Mouse (Mus musculus) splenic B cell, adult 2 months (primary cell): ENCODE data around the gene Krt25.

ENCODE experiments used
- DNase-seq: peaks from one replicate; pipeline ENCODE4 v3.0.0-alpha.2; 2011; ENCODE audit warnings: low read depth, low spot score
- H3K27me3 ChIP-seq: 2 replicates; pipeline ENCODE4 v1.6.1; 2012; ENCODE audit warnings: mild to moderate bottlenecking, low read length, moderate library complexity, mixed read lengths; ENCODE audit not compliant: control insufficient read depth, poor library complexity, insufficient read depth, severe bottlenecking
- H3K36me3 ChIP-seq: 2 replicates; pipeline ENCODE4 v1.6.1; 2012; ENCODE audit warnings: mild to moderate bottlenecking, low read length, moderate library complexity, mixed read lengths; ENCODE audit not compliant: control insufficient read depth, poor library complexity, insufficient read depth, severe bottlenecking

The Krt25 gene

DNA sequence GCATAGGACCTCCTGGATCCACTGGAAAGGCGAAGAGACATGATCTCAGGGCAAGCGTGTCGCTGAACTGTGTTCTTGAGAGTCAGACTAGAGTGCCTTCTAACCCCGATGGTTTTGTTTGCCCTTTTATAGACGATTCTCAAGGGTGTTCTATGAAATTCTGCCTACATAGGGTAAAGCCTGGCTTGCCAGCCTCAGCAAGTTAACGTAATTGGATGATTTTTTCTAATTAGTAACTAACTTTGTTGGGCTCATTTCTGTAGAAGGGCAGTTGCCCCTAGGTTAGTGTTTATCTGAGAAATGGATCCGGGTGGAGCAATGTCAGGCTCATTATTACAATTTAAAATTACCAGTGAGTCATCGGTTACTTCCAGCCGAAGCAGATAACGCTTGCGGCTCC lies at the start of gene Krt25:
Gene Krt25, minus strand, starts transcription at position 101 of the 400 bp plus-strand sequence.
- Histone ChIP-seq H3K27me3 (no peaks in the 10 kb centered on the region; the same call in none of the 2 replicates), H3K36me3 (no peaks in the 10 kb centered on the region)
- DNase-seq: no peak

DNA sequence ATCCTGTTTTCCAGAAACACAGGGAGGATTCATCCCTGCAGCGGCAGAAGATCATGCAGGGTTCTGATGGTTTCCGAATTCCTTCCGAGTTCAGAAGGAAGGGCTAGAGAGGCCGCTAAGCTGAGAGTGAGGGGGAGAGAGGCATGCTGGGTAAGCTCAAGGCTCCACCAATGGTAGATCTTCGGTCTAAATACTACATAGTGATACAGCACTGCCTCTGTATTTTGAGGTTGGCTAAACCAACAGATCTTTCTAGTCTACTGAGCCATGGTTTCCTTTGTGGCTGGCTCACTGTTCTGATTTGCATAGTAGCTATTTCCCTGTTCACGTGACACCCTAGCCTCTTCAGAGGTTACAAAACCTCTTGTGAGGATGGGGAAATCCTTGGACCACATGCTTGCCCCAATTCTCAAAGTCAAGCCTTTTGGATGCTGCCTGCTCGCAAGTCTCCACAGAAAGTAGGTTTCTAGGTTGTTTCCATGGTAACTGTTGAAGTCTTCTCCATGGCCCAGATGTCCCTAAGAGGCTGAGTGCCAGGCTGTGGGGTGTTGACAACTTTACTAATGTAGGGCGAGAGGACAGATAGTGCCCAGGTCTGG lies 47.2 kb upstream of the Krt25 start:
- DNase-seq: peak; percentile 64
- no peaks in the 10 kb centered on the region for H3K36me3 ChIP-seq
- H3K27me3 ChIP-seq: no peaks in the 10 kb centered on the region

DNA sequence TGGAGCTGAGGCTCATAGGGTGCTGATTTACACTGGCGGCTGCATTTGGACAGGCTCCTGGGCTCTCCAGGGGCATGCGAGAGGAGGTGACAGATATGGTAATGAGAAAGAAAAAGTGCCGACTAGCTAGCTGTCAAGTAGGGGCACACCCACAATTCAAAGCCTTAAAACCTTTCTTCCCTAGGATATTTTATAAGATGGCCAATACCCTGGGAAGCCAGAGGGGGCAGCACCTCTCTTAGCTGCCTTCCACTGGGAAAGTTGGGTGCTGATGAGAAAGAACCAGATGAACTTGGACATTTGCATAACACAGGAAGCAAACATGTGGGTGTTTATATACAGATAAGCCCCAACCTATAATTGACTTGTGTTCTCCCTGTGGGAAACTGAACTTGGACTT lies 46.5 kb upstream of the Krt25 start:
- Histone ChIP-seq H3K36me3 (no peaks in the 10 kb centered on the region), H3K27me3 (no peaks in the 10 kb centered on the region)
- no peak for DNase-seq

DNA sequence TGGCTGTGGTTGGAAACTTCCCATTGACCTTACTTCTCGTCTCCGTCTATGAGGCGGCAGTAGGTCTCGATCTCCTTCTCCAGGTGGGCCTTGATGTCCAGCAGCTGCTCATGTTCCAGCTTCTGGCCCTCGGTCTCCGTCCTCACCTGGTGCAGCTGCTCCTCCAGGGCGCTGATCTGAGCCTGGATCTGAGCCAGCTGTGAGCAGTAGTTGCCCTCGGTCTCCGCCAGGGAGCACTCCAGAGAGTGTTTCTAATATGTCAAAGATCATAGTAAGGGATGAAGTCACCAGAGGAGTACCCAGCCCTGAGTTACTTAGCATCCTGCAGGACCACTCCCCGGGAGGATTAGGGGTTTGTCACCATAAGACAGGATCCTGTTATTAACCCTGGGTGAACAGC lies 44.0 kb upstream of the Krt25 start:
- DNase-seq: no peak
- Histone ChIP-seq H3K27me3 (no peaks in the 10 kb centered on the region), H3K36me3 (no peaks in the 10 kb centered on the region)

DNA sequence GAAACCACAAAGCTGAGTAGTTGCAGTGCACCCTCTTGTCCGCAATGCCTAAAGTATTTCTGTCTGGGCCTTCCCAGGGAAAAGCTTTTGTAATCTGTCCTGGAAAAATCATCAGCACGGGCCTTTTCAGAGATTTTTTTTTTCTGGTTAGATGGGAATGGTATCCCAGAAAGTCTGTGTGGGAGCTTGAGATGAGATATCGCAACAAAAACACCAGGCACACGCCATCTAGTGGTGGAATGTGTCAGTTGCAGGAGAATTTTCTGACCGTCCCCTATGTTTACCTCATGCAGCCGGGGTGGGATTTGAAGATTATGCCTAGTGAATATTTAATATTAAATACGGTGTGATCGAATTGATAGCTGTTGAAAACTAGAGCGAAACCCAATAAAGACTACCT lies 41.7 kb upstream of the Krt25 start:
- Histone ChIP-seq H3K27me3 (no peaks in the 10 kb centered on the region), H3K36me3 (no peaks in the 10 kb centered on the region)
- peak; percentile 53 for DNase-seq

DNA sequence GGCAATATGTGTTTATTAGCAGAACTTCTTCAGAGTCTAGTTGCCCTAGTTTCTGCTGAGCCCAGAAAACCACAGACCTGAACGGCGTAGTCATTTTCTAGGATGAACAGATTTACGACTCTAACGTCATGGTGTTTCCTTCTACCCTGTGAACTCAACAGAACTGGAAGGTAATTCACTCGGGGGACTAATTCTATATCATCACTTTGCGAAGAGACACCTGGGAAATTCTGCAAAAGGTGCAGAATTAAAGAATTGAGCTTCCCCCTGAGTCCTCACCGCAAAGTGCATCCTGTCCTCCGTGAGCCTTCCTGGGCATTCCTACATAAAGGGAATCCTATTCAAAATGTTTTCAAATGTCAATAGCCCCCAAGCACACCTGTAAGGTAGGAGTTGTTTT lies 38.7 kb upstream of the Krt25 start:
- H3K27me3 ChIP-seq: no peaks in the 10 kb centered on the region
- no peak for DNase-seq
- H3K36me3 ChIP-seq: no peaks in the 10 kb centered on the region

DNA sequence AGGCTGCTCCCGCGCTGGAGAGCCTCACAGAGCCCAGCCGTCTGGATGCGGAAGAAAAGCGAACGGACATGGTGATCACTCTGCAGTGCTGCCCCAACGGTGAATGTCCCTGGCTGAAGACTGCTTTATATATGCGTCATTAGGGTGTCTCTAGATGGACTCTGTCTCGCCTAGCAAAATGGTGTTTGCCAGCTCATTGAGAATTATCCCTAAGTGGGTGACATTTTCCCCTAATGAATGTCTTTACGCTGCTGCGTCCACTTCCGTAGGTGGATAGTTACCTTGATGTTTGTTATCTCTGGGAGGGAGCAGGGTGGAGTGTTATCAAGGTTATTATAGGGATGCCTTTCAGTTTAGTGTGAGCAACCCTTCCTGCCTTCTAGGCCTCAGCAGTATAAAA lies 28.3 kb upstream of the Krt25 start, which contains the start of gene Krt27:
Gene Krt27, minus strand, starts transcription at position 101 of the 400 bp plus-strand sequence.
- no peak for DNase-seq
- Histone ChIP-seq H3K27me3 (no peaks in the 10 kb centered on the region), H3K36me3 (no peaks in the 10 kb centered on the region)

DNA sequence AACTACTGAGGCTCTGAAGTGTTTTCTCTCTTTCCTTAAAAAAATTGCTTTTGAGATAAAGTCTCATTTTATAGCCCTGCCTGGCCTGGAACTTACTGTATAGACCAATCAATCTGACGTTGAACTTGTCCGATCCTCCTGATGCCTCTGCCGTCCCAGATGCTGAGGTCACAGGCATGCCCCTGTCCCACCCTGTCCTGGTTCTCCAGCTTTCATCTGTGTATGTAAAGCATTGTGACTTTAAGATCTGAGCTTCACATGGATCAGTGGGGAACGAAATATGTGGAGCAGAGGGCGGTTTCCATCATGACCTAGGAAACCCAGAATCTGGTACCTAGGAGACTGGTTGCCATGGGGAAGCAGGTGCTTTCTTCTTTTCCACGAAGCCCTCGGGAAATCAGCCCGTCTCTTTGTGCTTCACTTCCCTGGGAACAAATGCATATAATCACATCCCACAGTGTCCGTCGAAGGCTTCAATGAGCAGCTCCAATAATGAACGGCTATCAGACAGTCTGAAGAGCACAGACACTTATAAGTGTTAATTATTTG lies 16.6 kb upstream of the Krt25 start:
- DNase-seq: no peak
- Histone ChIP-seq H3K27me3 (no peaks in the 10 kb centered on the region), H3K36me3 (no peaks in the 10 kb centered on the region)

DNA sequence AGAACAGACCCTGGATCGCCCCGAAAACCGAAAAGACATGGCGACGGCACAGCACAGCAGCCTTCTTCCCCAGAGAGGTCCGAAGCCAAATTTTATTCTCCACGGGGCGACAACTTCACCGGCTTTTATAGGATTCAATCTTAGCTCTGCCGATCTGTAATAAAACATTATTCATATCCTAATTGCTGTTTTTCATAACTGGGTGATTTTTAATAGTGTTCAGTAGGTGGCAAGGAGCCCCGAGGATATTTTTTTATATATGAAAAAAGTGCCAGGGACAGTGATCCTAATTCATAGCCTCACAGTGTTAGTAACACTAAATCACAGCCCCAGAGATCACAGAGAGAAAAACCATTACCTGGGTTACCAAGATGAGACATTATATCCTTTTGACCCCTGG lies 15.1 kb upstream of the Krt25 start, which contains the start of gene Krt26:
Gene Krt26, minus strand, starts transcription at position 101 of the 400 bp plus-strand sequence.
- DNase-seq: no peak
- no peaks in the 10 kb centered on the region for H3K27me3 ChIP-seq
- H3K36me3 ChIP-seq: no peaks in the 10 kb centered on the region

DNA sequence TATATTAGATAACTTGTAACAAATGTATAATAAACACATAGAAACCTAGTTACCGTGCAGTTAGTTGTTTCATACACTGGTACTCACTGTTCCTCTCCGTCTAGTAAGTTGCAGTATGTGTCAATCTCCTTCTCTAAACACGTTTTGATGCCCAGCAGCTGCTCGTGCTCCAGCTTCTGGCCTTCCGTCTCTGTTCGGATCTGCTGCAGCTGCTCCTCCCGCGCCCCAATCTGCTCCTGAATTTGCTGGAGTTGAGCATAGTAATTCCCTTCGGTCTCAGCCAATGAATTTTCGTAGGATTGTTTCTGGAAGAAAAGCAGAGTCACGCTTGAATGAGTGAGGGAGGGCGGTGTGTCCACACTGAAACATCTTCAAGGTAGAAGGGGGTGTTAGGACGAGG lies 10.7 kb upstream of the Krt25 start:
- Histone ChIP-seq H3K36me3 (no peaks in the 10 kb centered on the region), H3K27me3 (no peaks in the 10 kb centered on the region)
- DNase-seq: no peak

DNA sequence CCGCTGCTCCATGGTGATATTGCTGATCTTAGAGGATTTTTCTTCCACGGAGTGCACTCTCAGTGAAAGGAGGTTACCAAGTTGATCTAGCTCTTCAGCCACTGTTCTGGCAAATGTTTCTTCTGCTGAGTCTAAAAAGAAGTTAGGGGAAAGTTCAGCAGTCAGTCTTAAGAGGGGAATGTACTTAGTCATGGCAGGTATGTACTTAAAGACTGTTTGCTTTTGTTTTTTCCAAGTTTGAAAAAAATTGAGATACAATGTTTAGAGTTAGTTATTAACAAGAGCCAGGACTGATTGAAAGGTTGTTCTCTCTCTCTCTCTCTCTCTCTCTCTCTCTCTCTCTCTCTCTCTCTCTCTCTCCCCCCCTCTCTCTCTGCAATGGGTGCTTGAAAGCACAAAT lies 6.9 kb upstream of the Krt25 start:
- Histone ChIP-seq H3K36me3 (no peaks in the 10 kb centered on the region), H3K27me3 (no peaks in the 10 kb centered on the region)
- DNase-seq: no peak

DNA sequence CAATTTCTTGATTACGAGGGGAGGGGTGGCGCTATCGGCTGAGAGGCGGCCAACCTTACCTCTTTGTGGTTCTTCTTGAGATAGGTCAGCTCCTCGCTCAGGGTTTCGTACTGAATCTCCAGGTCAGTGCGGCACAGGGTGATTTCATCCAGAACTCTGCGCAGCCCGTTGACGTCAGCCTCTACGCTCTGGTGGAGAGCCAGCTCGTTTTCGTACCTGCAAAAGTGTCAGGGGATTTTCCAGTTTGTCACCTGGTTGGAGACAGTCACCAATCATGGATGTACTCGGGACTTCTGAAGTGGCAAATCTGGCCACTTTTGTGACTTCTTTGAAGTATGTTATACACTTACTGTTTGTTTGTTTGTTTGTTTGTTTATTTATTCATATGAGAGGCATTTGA lies 1.7 kb downstream of the Krt25 start:
- no peak for DNase-seq
- H3K27me3 ChIP-seq: no peaks in the 10 kb centered on the region; the same call in none of the 2 replicates
- H3K36me3 ChIP-seq: no peaks in the 10 kb centered on the region

DNA sequence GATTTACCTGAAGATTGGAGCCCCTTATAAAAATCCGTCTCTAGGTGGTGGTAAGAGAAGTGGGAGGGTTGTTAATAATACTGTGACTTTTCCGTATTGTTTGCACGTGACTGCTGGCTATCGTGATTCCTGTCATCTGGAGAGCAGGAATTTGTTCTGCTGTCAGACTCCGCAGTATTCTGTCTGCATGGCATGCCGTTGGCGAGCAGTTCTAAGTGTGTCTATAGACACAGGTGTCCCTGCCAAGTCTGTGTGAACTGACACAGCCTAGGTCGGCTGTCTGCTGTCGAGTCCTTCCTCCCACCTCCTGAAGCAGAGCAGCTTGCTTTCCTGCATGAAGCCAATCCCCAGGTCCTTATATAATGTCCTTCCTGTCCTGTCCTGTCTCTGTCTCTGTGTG lies 3.6 kb downstream of the Krt25 start:
- DNase-seq: no peak
- Histone ChIP-seq H3K36me3 (no peaks in the 10 kb centered on the region), H3K27me3 (no peaks in the 10 kb centered on the region; the same call in none of the 2 replicates)

DNA sequence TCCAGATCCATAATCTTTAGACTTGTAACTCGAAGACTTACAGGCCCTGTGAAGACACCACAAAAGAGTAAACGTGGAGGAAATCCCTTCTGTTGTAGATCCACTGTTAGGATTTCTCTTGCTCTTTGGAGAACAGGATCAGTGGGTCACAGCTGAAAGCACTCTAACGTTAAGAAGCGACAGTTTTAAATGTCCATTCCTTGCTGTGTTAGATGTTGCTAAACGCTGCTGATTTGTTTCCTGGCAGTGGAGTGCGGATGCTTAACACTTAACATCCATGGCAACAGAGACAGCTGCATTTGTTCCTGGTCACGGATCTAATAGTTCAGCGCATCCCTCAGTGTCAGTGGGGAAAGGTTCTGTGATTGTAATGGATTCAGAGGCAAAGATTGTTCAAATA lies 6.2 kb downstream of the Krt25 start:
- no peak for DNase-seq
- no peaks in the 10 kb centered on the region for H3K27me3 ChIP-seq
- H3K36me3 ChIP-seq: no peaks in the 10 kb centered on the region

DNA sequence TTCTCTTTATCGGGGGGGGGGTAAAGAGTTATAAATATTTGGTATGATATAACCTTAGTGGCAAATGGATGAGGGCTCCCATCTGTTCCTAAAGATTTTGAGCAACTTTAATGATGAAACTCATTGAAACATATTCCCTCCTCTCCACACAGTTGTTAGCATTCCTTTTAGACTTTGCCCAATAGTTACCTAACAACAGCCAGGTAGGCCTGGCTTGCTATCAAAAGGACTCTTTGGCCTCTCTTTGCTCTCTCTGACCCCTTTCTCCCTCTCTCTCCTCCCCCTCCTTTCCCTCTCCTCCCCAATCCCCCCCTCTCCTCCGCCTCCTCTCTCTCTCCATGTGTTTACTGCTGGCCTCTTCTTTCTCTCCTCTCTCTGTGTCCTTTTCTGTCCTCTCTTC lies 8.2 kb downstream of the Krt25 start:
- Histone ChIP-seq H3K27me3 (no peaks in the 10 kb centered on the region), H3K36me3 (no peaks in the 10 kb centered on the region)
- DNase-seq: no peak

DNA sequence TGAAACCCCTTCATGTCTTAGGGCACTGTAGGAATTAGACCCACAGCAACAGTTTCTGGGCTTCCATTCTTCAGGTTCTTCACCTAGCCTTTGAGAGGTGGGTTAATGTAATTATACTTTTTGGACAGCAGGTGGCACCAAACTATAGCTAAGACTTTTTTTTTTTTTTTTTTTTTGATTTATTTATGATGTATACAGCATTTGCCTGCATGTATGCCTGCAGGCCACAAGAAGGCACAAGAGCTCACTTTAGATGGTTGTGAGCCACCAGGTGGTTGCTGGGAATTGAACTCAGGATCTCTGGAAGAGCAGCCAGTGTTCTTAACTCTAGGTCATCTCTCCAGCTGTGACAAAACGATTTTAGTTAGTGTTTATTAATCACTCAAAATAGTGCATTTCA lies 11.9 kb downstream of the Krt25 start:
- no peaks in the 10 kb centered on the region for H3K27me3 ChIP-seq
- peak; percentile 75 for DNase-seq
- H3K36me3 ChIP-seq: no peaks in the 10 kb centered on the region
